Mouse (Mus musculus) CH12.LX (cell line): Measurements from ENCODE around the gene Gm17490.

Experiments used
- CHD1 ChIP-seq: IDR thresholded peaks from 2 replicates; pipeline ENCODE4 v1.6.1; 2012; ENCODE audit warnings: low read depth, low read length, improper control_type of control experiment, inconsistent platforms
- CTCF ChIP-seq, 2 experiments: IDR thresholded peaks in 1 of 2; conservative IDR thresholded peaks in 1 of 2; 2 replicates each; pipeline ENCODE4 v1.5.1; 2011 to 2012; ENCODE audit warnings: low read depth in 2 of 2, low read length in 2 of 2, improper control_type of control experiment in 1 of 2, inconsistent platforms in 1 of 2, mild to moderate bottlenecking in 1 of 2, moderate library complexity in 1 of 2
- ETS1 ChIP-seq: conservative IDR thresholded peaks from 2 replicates; pipeline ENCODE4 v1.6.1; 2012; ENCODE audit warnings: low read depth, mild to moderate bottlenecking, inconsistent platforms, low read length, improper control_type of control experiment, moderate library complexity
- POLR2A ChIP-seq: IDR thresholded peaks from 2 replicates; pipeline ENCODE4 v1.6.1; 2011; ENCODE audit warnings: low read depth, mild to moderate bottlenecking, improper control_type of control experiment, low read length
- SMC3 ChIP-seq: IDR thresholded peaks from 2 replicates; pipeline ENCODE4 v1.6.1; 2011; ENCODE audit warnings: low read depth, low read length, improper control_type of control experiment

DNA sequence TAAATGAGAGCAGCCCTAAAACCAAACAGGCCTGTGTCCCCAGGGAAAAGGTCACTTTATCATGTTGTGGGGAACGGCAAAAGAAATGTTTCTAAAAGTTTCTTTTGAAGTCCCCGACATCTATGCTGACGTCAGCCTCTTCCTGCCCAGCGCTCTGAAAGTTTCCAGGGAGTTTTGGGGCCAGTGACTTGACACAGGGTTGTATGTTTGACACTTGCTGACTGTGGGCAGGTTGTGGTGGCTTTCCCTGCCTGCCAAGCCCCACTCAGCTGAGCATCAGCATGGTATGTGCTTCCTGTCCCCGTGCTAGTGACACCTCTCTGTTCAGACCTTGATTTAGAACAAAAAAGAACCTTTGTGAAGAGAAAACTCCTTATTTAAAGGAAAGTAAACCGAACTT is 27.3 kb upstream of the Gm17490 start:
- TF ChIP-seq CHD1 = no peak
- TF ChIP-seq ETS1 = peak; percentile 96
- 0 out of 2 replicates have a peak, but pooled peaks have one; percentile 1 for TF ChIP-seq SMC3
- TF ChIP-seq CTCF (conservative IDR thresholded peaks at IDR 0.05 in 1 of 2, IDR thresholded peaks at IDR 0.05 in 1 of 2; ENCODE audit: low read depth in 2 of 2, low read length in 2 of 2) = no peak
- TF ChIP-seq POLR2A = no peak
